Mouse (Mus musculus): Measurements from ENCODE around the gene Adck1.
"Not testable (repeated sequence)": the region's sequence is repeated elsewhere in the genome, so short reads cannot be mapped to it uniquely, and the experiment has no call there.

Adck1 gene

GRCm38 (mm10) chr12:88360441-88361119 is at the start of gene Adck1:
Gene Adck1 (plus strand): TSS chr12:88360554.
- peak; percentile 74 to 90 for DNase-seq

GRCm38 (mm10) chr12:88314556-88314955 is 45.8 kb upstream of the Adck1 start:
- no peak for DNase-seq

- not testable (repeated sequence) for DNase-seq
Observed at GRCm38 (mm10) chr12:88323926-88324325, 36.4 kb upstream of the Adck1 start, which contains the start of gene Gm5039. Gene Gm5039 (minus strand): TSS chr12:88324026.

- not testable (repeated sequence) for DNase-seq
Observed at GRCm38 (mm10) chr12:88336662-88337413, 23.5 kb upstream of the Adck1 start.

- not testable (repeated sequence) for DNase-seq
Observed at GRCm38 (mm10) chr12:88341286-88341685, 19.1 kb upstream of the Adck1 start.

- no peak for DNase-seq
Observed at GRCm38 (mm10) chr12:88354182-88354702, 6.1 kb upstream of the Adck1 start.

GRCm38 (mm10) chr12:88361120-88361445 is 729 bp downstream of the Adck1 start:
- no peak for DNase-seq

- DNase-seq: no peak
Observed at GRCm38 (mm10) chr12:88367673-88368072, 7.3 kb downstream of the Adck1 start.

GRCm38 (mm10) chr12:88368618-88369017 is 8.3 kb downstream of the Adck1 start:
- no peak for DNase-seq

- not testable (repeated sequence) for DNase-seq
Observed at GRCm38 (mm10) chr12:88369690-88370089, 9.3 kb downstream of the Adck1 start.

GRCm38 (mm10) chr12:88370321-88370720 is 10.0 kb downstream of the Adck1 start:
- not testable (repeated sequence) for DNase-seq

- no peak for DNase-seq
Observed at GRCm38 (mm10) chr12:88372018-88372417, 11.7 kb downstream of the Adck1 start.

- no peak for DNase-seq
Observed at GRCm38 (mm10) chr12:88376820-88377219, 16.5 kb downstream of the Adck1 start.

- DNase-seq: no peak
Observed at GRCm38 (mm10) chr12:88378256-88378655, 17.9 kb downstream of the Adck1 start.

- DNase-seq: no peak
Observed at GRCm38 (mm10) chr12:88388832-88389231, 28.5 kb downstream of the Adck1 start.

- no peak for DNase-seq
Observed at GRCm38 (mm10) chr12:88398658-88399057, 38.3 kb downstream of the Adck1 start.

GRCm38 (mm10) chr12:88403541-88403940 is 43.2 kb downstream of the Adck1 start:
- DNase-seq: no peak

GRCm38 (mm10) chr12:88405113-88405512 is 44.8 kb downstream of the Adck1 start:
- DNase-seq: peak in 1 of 2 experiments; percentile 48

- DNase-seq: no peak
Observed at GRCm38 (mm10) chr12:88407996-88408322, 47.6 kb downstream of the Adck1 start.

GRCm38 (mm10) chr12:88408323-88409047 is 48.1 kb downstream of the Adck1 start:
- no peak for DNase-seq

- no peak for DNase-seq
Observed at GRCm38 (mm10) chr12:88413239-88413638, 52.9 kb downstream of the Adck1 start.

- DNase-seq: no peak
Observed at GRCm38 (mm10) chr12:88419912-88420621, 59.7 kb downstream of the Adck1 start.

GRCm38 (mm10) chr12:88426926-88427325 is 66.6 kb downstream of the Adck1 start:
- no peak for DNase-seq

Measured in spleen, adult 18-20 months (tissue).